Mouse (Mus musculus): ENCODE results near the gene Cdk5rap2.

The Cdk5rap2 gene

GRCm38 (mm10) chr4:70353656-70354055, 56.6 kb downstream of the Cdk5rap2 start:
- DNase-seq (ENCODE audit: low read depth, low spot score) = no peak

- no peak for DNase-seq (ENCODE audit: low read depth, low spot score)
Measured at GRCm38 (mm10) chr4:70335444-70336144, 74.6 kb downstream of the Cdk5rap2 start.

- DNase-seq (ENCODE audit: low read depth, low spot score) = no peak
Measured at GRCm38 (mm10) chr4:70334995-70335394, 75.2 kb downstream of the Cdk5rap2 start.

- no peak for DNase-seq (ENCODE audit: low read depth, low spot score)
Measured at GRCm38 (mm10) chr4:70332981-70333380, 77.3 kb downstream of the Cdk5rap2 start.

GRCm38 (mm10) chr4:70332576-70332975, 77.7 kb downstream of the Cdk5rap2 start:
- no peak for DNase-seq (ENCODE audit: low read depth, low spot score)

- DNase-seq (ENCODE audit: low read depth, low spot score) = no peak
Measured at GRCm38 (mm10) chr4:70331181-70331580, 79.1 kb downstream of the Cdk5rap2 start.

GRCm38 (mm10) chr4:70328033-70328432, 82.2 kb downstream of the Cdk5rap2 start:
- DNase-seq (ENCODE audit: low read depth, low spot score) = no peak

- no peak for DNase-seq (ENCODE audit: low read depth, low spot score)
Measured at GRCm38 (mm10) chr4:70327436-70327835, 82.8 kb downstream of the Cdk5rap2 start.

GRCm38 (mm10) chr4:70321586-70321985, 88.7 kb downstream of the Cdk5rap2 start:
- DNase-seq (ENCODE audit: low read depth, low spot score) = no peak

GRCm38 (mm10) chr4:70312170-70312569, 98.1 kb downstream of the Cdk5rap2 start:
- DNase-seq (ENCODE audit: low read depth, low spot score) = no peak

GRCm38 (mm10) chr4:70311530-70311929, 98.7 kb downstream of the Cdk5rap2 start:
- no peak for DNase-seq (ENCODE audit: low read depth, low spot score)

GRCm38 (mm10) chr4:70307230-70307629, 103.0 kb downstream of the Cdk5rap2 start:
- peak; percentile 30 for DNase-seq (ENCODE audit: low read depth, low spot score)

- DNase-seq (ENCODE audit: low read depth, low spot score) = no peak
Measured at GRCm38 (mm10) chr4:70303870-70304269, 106.4 kb downstream of the Cdk5rap2 start.

GRCm38 (mm10) chr4:70301187-70301586, 109.1 kb downstream of the Cdk5rap2 start:
- DNase-seq (ENCODE audit: low read depth, low spot score) = no peak

- DNase-seq (ENCODE audit: low read depth, low spot score) = no peak
Measured at GRCm38 (mm10) chr4:70289361-70289760, 120.9 kb downstream of the Cdk5rap2 start.

- DNase-seq (ENCODE audit: low read depth, low spot score) = no peak
Measured at GRCm38 (mm10) chr4:70283163-70283562, 127.1 kb downstream of the Cdk5rap2 start.

GRCm38 (mm10) chr4:70278882-70279281, 131.4 kb downstream of the Cdk5rap2 start:
- DNase-seq (ENCODE audit: low read depth, low spot score) = no peak

- DNase-seq (ENCODE audit: low read depth, low spot score) = no peak
Measured at GRCm38 (mm10) chr4:70278057-70278456, 132.2 kb downstream of the Cdk5rap2 start.

- no peak for DNase-seq (ENCODE audit: low read depth, low spot score)
Measured at GRCm38 (mm10) chr4:70272943-70273342, 137.3 kb downstream of the Cdk5rap2 start.

- no peak for DNase-seq (ENCODE audit: low read depth, low spot score)
Measured at GRCm38 (mm10) chr4:70272527-70272926, 137.7 kb downstream of the Cdk5rap2 start.

GRCm38 (mm10) chr4:70267213-70267906, 142.9 kb downstream of the Cdk5rap2 start:
- DNase-seq (ENCODE audit: low read depth, low spot score) = no peak

GRCm38 (mm10) chr4:70265248-70265647, 145.0 kb downstream of the Cdk5rap2 start:
- DNase-seq (ENCODE audit: low read depth, low spot score) = peak; percentile 16

GRCm38 (mm10) chr4:70262850-70263249, 147.4 kb downstream of the Cdk5rap2 start:
- DNase-seq (ENCODE audit: low read depth, low spot score) = no peak
